Mouse (Mus musculus) lung, postnatal 0 days (tissue): ENCODE data around the gene Mcmbp. TPM values are rescaled to one million over a fixed set of nuclear protein-coding genes. Genes with fewer than 3 reads are reported as not detected.
"Not testable (repeated sequence)": the region's sequence is repeated elsewhere in the genome, so short reads cannot be mapped to it uniquely, and the experiment has no call there.

Source experiments
- ATAC-seq: fragments of 200-750 bp; cut with Nextera tagmentation; 2 replicates; pipeline ENCODE4 v1.8.0; 2017; ENCODE audit warnings: moderate library complexity
- DNase-seq: peaks from one replicate; pipeline ENCODE4 v3.0.0-alpha.2; 2016; ENCODE audit warnings: low spot score
- H3K27ac ChIP-seq: fragments of 300-500 bp; sonication (generic); 2 replicates; pipeline ENCODE4 v1.5.1; 2014; ENCODE audit warnings: antibody characterized with exemption, mild to moderate bottlenecking, low read length, mixed read lengths
- H3K27me3 ChIP-seq: fragments of 300-500 bp; sonication (generic); replicated peaks from 2 replicates; pipeline ENCODE4 v1.6.1; 2014; ENCODE audit warnings: low read length, mixed read lengths; ENCODE audit not compliant: insufficient read depth
- H3K36me3 ChIP-seq: fragments of 300-500 bp; sonication (generic); 2 replicates; pipeline ENCODE4 v1.6.1; 2014; ENCODE audit warnings: low read length, mixed read lengths; ENCODE audit not compliant: insufficient read depth
- H3K4me1 ChIP-seq: fragments of 300-500 bp; sonication (generic); 2 replicates; pipeline ENCODE4 v1.6.1; 2014; ENCODE audit warnings: antibody characterized with exemption, low read depth, low read length, mixed read lengths; ENCODE audit not compliant: insufficient read depth
- H3K4me2 ChIP-seq: fragments of 300-500 bp; sonication (generic); replicated peaks from 2 replicates; pipeline ENCODE4 v1.6.1; 2014; ENCODE audit warnings: low read depth, mild to moderate bottlenecking, low read length, moderate library complexity, mixed read lengths
- H3K4me3 ChIP-seq: fragments of 300-500 bp; sonication (generic); 2 replicates; pipeline ENCODE4 v1.5.1; 2014; ENCODE audit warnings: low read depth, low read length
- H3K9ac ChIP-seq: fragments of 300-500 bp; sonication (generic); replicated peaks from 2 replicates; pipeline ENCODE4 v1.6.1; 2014; ENCODE audit warnings: low read depth, mild to moderate bottlenecking
- H3K9me3 ChIP-seq: fragments of 300-500 bp; sonication (generic); 2 replicates; pipeline ENCODE4 v1.6.1; 2016; ENCODE audit warnings: low read length, mixed read lengths
- CTCF ChIP-seq: IDR thresholded peaks from 2 replicates; pipeline ENCODE4 v1.5.1; 2016; ENCODE audit warnings: antibody characterized with exemption, mild to moderate bottlenecking
- EP300 ChIP-seq: IDR thresholded peaks from 2 replicates; pipeline ENCODE4 v1.6.1; 2016; ENCODE audit warnings: antibody characterized with exemption, mild to moderate bottlenecking, control low read depth
- WGBS: fragments of 180-500 bp; shearing (Covaris S2); extraction: QIAGEN DNeasy Blood & Tissue Kit; methylation state at CpG from one replicate; pipeline ENCODE4 v1.1.7; 2014; 5-methylcytosine and 5-hydroxymethylcytosine counted together
- polyA plus RNA-seq: library from polyadenylated mRNA; unstranded; fragments of >200 nt; fragmentation: Nextera tagmentation; extraction: Ambion mirVana; gene quantifications from 2 replicates; pipeline ENCODE4 v1.2.1, GENCODE M21; 2015

Mcmbp gene
- polyA plus RNA-seq, 1 experiment from 2014 or later: 38.8 TPM

DNA sequence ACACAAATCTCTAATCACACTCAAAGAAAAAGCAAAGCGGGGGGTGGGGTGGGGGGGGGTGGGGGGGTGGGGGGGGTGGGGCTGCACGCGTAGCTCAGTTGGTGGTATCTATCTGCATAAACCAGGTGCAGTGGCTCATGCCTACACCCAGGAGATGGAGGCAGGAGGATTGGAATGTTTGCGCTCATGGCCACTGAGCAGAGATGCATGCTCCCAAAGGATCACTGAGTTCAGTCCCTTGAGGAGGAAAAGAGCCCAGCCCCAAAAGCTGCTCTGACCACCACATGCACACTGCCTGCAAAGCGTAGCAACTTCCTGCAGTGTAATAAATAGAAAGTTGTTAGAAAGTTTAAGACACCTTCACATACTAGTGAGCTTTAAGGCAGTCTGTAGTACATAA lies 12.6 kb downstream of the Mcmbp start:
- no peak for ATAC-seq
- 0 out of 2 replicates have a peak, but pooled peaks cover 4% of the 10 kb centered on the region for H3K36me3 ChIP-seq
- no peak for DNase-seq
- H3K4me1 ChIP-seq: no peaks in the 10 kb centered on the region
- no peak overlapping the region for H3K9ac ChIP-seq
- no peaks in the 10 kb centered on the region for H3K9me3 ChIP-seq
- no peak overlapping the region for H3K27ac ChIP-seq
- H3K27me3 ChIP-seq: no peaks in the 10 kb centered on the region
- TF ChIP-seq EP300: no peak
- no peak for TF ChIP-seq CTCF
- 62% methylated on average over 5 of the region's 5 CpGs for WGBS
- no peak overlapping the region for H3K4me2 ChIP-seq
- no peak overlapping the region for H3K4me3 ChIP-seq

DNA sequence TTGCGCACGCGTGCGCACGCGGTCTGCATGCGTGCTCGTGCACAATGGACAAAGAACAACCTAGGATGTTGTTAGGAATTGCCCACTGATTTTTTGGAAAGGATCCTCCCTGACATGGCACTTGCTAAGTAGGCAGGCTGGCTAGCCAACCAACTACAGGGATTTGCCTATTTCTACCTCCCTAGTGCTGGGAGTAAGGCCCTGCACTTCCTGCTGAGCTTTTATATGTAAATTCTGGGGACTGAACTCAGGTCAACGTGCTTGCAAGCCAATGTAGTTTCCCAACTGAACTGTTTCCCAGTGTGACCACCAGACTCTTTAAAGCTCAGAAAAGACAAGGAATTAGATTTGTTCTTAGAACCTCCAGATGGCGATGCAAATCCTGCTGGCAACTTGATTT lies 13.3 kb downstream of the Mcmbp start:
- H3K4me3 ChIP-seq: no peak overlapping the region
- no peak overlapping the region for H3K9ac ChIP-seq
- no peak overlapping the region for H3K4me2 ChIP-seq
- ATAC-seq (no peak), DNase-seq (no peak)
- no peak overlapping the region for H3K27ac ChIP-seq
- 84% methylated on average over 10 of the region's 10 CpGs for WGBS
- H3K4me1 ChIP-seq: no peaks in the 10 kb centered on the region
- no peak for TF ChIP-seq CTCF
- no peak for TF ChIP-seq EP300
- H3K27me3 ChIP-seq: no peaks in the 10 kb centered on the region
- 0 out of 2 replicates have a peak, but pooled peaks cover 4% of the 10 kb centered on the region for H3K36me3 ChIP-seq
- H3K9me3 ChIP-seq: no peaks in the 10 kb centered on the region

DNA sequence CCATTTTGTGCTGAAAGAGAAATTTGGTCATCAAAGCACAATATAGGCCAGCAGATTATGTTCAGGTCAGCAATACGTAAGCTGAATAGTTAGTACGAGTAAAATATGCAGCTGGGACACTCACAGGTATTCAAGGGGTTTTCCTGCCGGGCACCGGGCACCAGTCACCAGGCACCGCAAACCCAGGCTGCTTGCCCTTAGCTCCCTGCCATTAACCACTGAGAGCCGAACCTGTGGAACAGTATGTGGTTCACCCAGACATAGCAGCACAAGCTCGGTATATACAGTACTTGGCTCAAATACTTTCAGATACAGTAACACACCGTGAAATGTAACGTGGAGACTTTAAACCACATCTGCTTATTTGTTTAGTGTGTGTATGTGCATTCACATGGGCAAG lies 15.1 kb downstream of the Mcmbp start:
- H3K4me3 ChIP-seq: no peak overlapping the region
- H3K27me3 ChIP-seq: no peaks in the 10 kb centered on the region
- WGBS: 70% methylated on average over 9 of the region's 9 CpGs
- TF ChIP-seq EP300 (no peak), CTCF (no peak)
- H3K9ac ChIP-seq: no peak overlapping the region
- no peaks in the 10 kb centered on the region for H3K9me3 ChIP-seq
- peak overlapping the region; percentile 39; the same call in 1 of the 2 replicates for H3K27ac ChIP-seq
- no peaks in the 10 kb centered on the region for H3K4me1 ChIP-seq
- H3K36me3 ChIP-seq: 0 out of 2 replicates have a peak, but pooled peaks cover 4% of the 10 kb centered on the region
- no peak for DNase-seq
- peak; percentile 59 for ATAC-seq
- 0 out of 2 replicates have a peak overlapping the region, but pooled peaks have one; percentile 19 for H3K4me2 ChIP-seq

DNA sequence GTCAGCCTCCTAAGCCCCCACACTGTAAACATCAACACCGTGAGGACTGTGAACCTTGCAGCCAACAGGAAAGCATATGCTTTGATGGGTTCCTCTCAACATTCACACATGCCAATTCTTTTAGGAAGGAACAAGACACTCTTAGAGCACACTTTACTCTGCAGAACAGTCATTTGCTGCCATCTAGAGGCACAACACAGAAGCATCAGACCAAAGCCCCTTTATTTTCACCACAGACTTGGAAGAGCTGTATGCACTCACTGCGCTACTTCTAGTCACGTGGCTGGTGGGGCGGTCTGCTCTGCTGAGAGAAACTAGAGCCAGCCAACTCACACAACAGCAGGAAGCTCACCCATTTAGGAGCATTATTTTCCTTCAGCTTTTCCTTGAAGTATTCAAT lies 15.5 kb downstream of the Mcmbp start:
- no peak overlapping the region for H3K9ac ChIP-seq
- H3K4me1 ChIP-seq: no peaks in the 10 kb centered on the region
- H3K36me3 ChIP-seq: peaks cover 4% of the 10 kb centered on the region; the same call in 1 of the 2 replicates
- peak; percentile 96 for DNase-seq
- H3K4me3 ChIP-seq: no peak overlapping the region
- 19% methylated on average over 4 of the region's 4 CpGs for WGBS
- ATAC-seq: peak; percentile 96
- TF ChIP-seq CTCF (peak; percentile 91), EP300 (no peak)
- peak overlapping the region; percentile 39; the same call in 1 of the 2 replicates for H3K27ac ChIP-seq
- 0 out of 2 replicates have a peak overlapping the region, but pooled peaks have one; percentile 19 for H3K4me2 ChIP-seq
- H3K27me3 ChIP-seq: no peaks in the 10 kb centered on the region
- H3K9me3 ChIP-seq: no peaks in the 10 kb centered on the region

DNA sequence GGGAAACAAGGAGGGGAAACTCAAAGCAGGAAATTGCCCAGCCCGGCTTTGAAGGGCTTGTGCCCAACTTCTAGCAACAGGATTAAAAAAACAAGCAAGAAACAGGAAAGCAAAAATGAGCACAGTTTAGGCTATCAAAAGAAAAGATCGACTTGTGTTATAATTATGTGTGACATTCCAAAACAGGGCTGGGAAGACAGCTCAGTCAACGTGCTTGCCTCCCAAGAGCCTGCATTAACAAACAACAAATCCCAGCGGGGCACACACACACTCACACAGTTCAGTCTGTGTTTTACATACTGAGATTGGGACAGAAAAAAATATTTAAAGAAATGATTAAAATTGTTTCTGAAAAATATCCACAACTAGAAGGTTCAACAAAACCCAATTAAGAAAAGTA lies 22.3 kb downstream of the Mcmbp start:
- Histone ChIP-seq H3K4me1 (no peaks in the 10 kb centered on the region), H3K36me3 (peaks cover 29% of the 10 kb centered on the region; the same call in 1 of the 2 replicates), H3K27ac (0 out of 2 replicates have a peak overlapping the region, but pooled peaks have one; percentile 43), H3K9ac (no peak overlapping the region), H3K9me3 (no peaks in the 10 kb centered on the region), H3K4me3 (no peak overlapping the region), H3K4me2 (no peak overlapping the region), H3K27me3 (no peaks in the 10 kb centered on the region)
- DNase-seq (peak; percentile 77), ATAC-seq (peak; percentile 70)
- WGBS: 44% methylated on average over 4 of the region's 4 CpGs
- TF ChIP-seq CTCF (no peak), EP300 (no peak)

DNA sequence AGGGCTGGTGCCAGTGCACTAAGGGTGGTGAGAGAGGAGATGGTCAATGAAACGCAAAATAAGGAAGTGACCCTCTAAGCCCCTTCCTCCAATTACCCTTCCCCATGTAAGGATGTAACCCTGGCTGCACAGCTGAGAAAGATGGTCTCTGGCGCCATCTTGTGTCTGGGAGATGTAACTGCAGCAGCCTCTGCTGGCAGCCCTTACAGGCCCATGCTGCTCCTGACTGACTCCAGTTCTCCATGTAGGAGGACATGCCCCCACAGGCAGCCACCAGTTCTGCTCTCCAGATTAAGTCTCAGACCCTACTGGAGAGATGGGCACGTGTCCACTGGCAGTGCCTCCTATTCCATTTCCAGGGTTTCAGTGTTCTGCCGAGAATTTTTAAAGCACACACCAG lies 34.6 kb downstream of the Mcmbp start:
- Histone ChIP-seq H3K36me3 (peaks cover 62% of the 10 kb centered on the region; the same call in 1 of the 2 replicates), H3K4me1 (no peaks in the 10 kb centered on the region), H3K9ac (no peak overlapping the region), H3K27ac (no peak overlapping the region), H3K9me3 (no peaks in the 10 kb centered on the region), H3K4me3 (no peak overlapping the region), H3K27me3 (no peaks in the 10 kb centered on the region), H3K4me2 (no peak overlapping the region)
- TF ChIP-seq EP300 (no peak), CTCF (peak; percentile 97)
- peak; percentile 69 for ATAC-seq
- 20% methylated on average over 4 of the region's 4 CpGs for WGBS
- peak; percentile 73 for DNase-seq

DNA sequence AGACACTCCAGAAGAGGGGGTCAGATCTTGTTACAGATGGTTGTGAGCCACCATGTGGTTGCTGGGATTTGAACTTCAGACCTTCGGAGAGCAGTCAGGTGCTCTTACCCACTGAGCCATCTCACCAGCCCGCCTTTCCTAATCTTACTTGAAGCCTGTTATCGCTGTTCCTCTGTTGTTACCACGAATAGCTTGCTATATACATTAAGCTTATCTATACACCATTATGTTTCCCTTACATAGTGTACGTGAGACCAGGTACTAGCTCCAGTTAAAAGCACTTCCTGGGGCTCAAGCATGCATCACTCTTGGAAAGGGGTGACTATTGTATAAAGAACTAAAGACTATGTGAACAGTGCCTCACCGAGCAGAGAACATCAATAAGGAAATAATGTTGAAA lies 40.3 kb downstream of the Mcmbp start:
- not testable (repeated sequence) for H3K9ac ChIP-seq, H3K27ac ChIP-seq, H3K4me3 ChIP-seq, ATAC-seq, H3K27me3 ChIP-seq, H3K4me2 ChIP-seq, DNase-seq, H3K4me1 ChIP-seq, H3K9me3 ChIP-seq
- WGBS: 77% methylated on average over 6 of the region's 6 CpGs
- peaks cover 41% of the 10 kb centered on the region; the same call in 1 of the 2 replicates for H3K36me3 ChIP-seq
